Mouse (Mus musculus): ENCODE measurements around the gene Bcan. TPM values are rescaled to one million over a fixed set of nuclear protein-coding genes. Genes with fewer than 3 reads are reported as not detected.

Bcan gene
- polyA plus RNA-seq, 1 experiment from 2014 or later: not detected

DNA sequence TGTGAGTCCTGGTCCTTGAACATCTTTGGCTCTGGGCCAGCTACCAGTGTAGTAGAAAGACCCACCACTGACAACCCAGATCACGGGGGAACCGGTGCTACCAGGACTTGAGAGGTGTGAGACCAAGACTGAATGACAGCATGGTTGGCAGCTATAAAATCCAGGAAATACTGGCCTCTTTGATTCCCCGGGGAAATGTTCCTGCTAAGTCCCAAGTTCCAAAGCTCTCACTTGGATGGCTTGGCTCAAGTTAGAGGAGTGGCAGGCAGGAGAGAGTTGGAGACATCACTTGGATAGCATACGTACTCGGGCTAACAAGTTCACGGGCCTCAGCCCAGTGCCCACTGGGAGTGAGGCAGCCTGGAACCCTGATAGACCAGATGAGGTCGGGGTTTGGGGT, 56.4 kb downstream of the Bcan start:
- no peak for ATAC-seq (ENCODE audit: low FRiP score, low TSS enrichment)
- Histone ChIP-seq H3K9me3 (ENCODE audit: control insufficient read depth, low read length) (no peaks in the 10 kb centered on the region), H3K4me2 (replicated peaks; ENCODE audit: low read depth, low read length) (no peak overlapping the region), H3K4me3 (ENCODE audit: low read length) (no peak overlapping the region), H3K36me3 (ENCODE audit: control insufficient read depth, insufficient read depth, low read length) (peaks cover 40% of the 10 kb centered on the region), H3K9ac (ENCODE audit: low read depth, low read length) (no peak overlapping the region), H3K27me3 (ENCODE audit: control insufficient read depth, insufficient read depth, low read length) (no peaks in the 10 kb centered on the region), H3K4me1 (ENCODE audit: control insufficient read depth, insufficient read depth, low read length) (peaks cover 31% of the 10 kb centered on the region), H3K27ac (ENCODE audit: low read depth, low read length) (no peak overlapping the region)
- 66% methylated on average over 7 of the region's 7 CpGs for whole genome bisulfite sequencing

DNA sequence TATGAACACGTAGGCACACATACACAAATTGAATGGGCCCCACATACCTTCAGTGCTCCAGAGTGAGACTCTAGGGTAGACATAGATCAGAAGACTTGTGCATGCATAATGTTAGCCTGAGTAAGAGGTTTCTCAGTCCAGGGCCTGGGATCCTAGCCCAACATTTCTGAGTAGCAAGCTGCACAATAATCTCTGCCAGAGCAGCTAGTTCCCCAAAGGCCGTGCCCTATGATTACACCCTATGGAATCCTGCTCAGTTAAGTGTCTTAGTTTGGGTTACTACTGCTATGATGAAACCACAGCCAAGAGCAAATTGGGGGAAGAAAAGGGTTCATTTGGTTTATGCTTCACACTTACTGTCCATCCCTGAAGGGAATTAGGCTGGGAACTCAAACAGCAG, 57.6 kb downstream of the Bcan start:
- Histone ChIP-seq H3K27ac (ENCODE audit: low read depth, low read length) (no peak overlapping the region), H3K36me3 (ENCODE audit: control insufficient read depth, insufficient read depth, low read length) (peaks cover 50% of the 10 kb centered on the region), H3K9me3 (ENCODE audit: control insufficient read depth, low read length) (no peaks in the 10 kb centered on the region), H3K4me1 (ENCODE audit: control insufficient read depth, insufficient read depth, low read length) (peaks cover 20% of the 10 kb centered on the region), H3K9ac (ENCODE audit: low read depth, low read length) (no peak overlapping the region), H3K4me3 (ENCODE audit: low read length) (no peak overlapping the region), H3K4me2 (replicated peaks; ENCODE audit: low read depth, low read length) (no peak overlapping the region), H3K27me3 (ENCODE audit: control insufficient read depth, insufficient read depth, low read length) (no peaks in the 10 kb centered on the region)
- WGBS: 95% methylated on average over 2 of the region's 2 CpGs
- no peak for ATAC-seq (ENCODE audit: low FRiP score, low TSS enrichment)

DNA sequence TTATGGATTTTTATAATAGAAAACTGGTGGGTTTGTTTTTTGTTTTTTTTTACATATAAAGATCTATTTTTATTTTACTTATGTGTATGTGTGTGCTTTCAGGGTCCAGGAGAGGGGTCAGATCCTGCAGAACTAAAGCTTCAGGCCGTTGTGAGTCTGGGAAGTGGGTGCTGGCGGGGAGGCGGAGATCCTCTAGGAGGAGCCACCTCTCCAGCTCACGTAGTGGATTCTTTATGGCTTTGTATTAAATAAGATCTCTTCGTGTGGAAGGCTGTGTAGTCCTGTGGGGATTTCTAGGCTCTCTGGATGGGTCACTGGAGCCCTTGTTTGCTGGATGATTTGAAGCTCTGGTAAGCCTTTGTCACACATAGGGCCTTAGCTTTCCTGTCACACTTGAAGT, 59.4 kb downstream of the Bcan start:
- no peak overlapping the region for H3K4me3 ChIP-seq (ENCODE audit: low read length)
- no peaks in the 10 kb centered on the region for H3K27me3 ChIP-seq (ENCODE audit: control insufficient read depth, insufficient read depth, low read length)
- H3K36me3 ChIP-seq (ENCODE audit: control insufficient read depth, insufficient read depth, low read length): peaks cover 63% of the 10 kb centered on the region
- 0 out of 2 replicates have a peak, but pooled peaks cover 8% of the 10 kb centered on the region for H3K4me1 ChIP-seq (ENCODE audit: control insufficient read depth, insufficient read depth, low read length)
- no peak for ATAC-seq (ENCODE audit: low FRiP score, low TSS enrichment)
- WGBS: 65% methylated on average over 5 of the region's 5 CpGs
- H3K4me2 ChIP-seq (replicated peaks; ENCODE audit: low read depth, low read length): no peak overlapping the region
- H3K27ac ChIP-seq (ENCODE audit: low read depth, low read length): no peak overlapping the region
- no peaks in the 10 kb centered on the region for H3K9me3 ChIP-seq (ENCODE audit: control insufficient read depth, low read length)
- H3K9ac ChIP-seq (ENCODE audit: low read depth, low read length): no peak overlapping the region

Other genes starting within 250 kb of the Bcan start
- 5.3 and 5.4 TPM in 2 replicates for gene Ntrk1, start 205.1 kb downstream of the Bcan start, polyA plus RNA-seq (2014; fragmentation: Nextera tagmentation; extraction: Ambion mirVana)
- 0.95 and 0.97 TPM in 2 replicates for gene Insrr, start 203.3 kb downstream of the Bcan start, polyA plus RNA-seq (2014; fragmentation: Nextera tagmentation; extraction: Ambion mirVana)
- 25.3 and 41.0 TPM in 2 replicates for gene Pear1, start 175.9 kb downstream of the Bcan start, polyA plus RNA-seq (2014; fragmentation: Nextera tagmentation; extraction: Ambion mirVana)
- 0.22 TPM in 1 of 2 replicates, not detected in the other for gene Sh2d2a, start 153.5 kb downstream of the Bcan start, polyA plus RNA-seq (2014; fragmentation: Nextera tagmentation; extraction: Ambion mirVana)
- gene Prcc, start 114.6 kb downstream of the Bcan start, polyA plus RNA-seq (2014; fragmentation: Nextera tagmentation; extraction: Ambion mirVana): 15.6 and 16.6 TPM in 2 replicates
- 231 and 254 TPM in 2 replicates for gene Hdgf, start 93.9 kb downstream of the Bcan start, polyA plus RNA-seq (2014; fragmentation: Nextera tagmentation; extraction: Ambion mirVana)
- 76.7 and 81.0 TPM in 2 replicates for gene Mrpl24, start 80.7 kb downstream of the Bcan start, polyA plus RNA-seq (2014; fragmentation: Nextera tagmentation; extraction: Ambion mirVana)
- gene Isg20l2, start 69.9 kb downstream of the Bcan start, polyA plus RNA-seq (2014; fragmentation: Nextera tagmentation; extraction: Ambion mirVana): 34.6 and 45.5 TPM in 2 replicates
- gene Rrnad1, start 69.5 kb downstream of the Bcan start, polyA plus RNA-seq (2014; fragmentation: Nextera tagmentation; extraction: Ambion mirVana): 19.3 and 21.6 TPM in 2 replicates
- 113 and 169 TPM in 2 replicates for gene Crabp2, start 51.6 kb downstream of the Bcan start, polyA plus RNA-seq (2014; fragmentation: Nextera tagmentation; extraction: Ambion mirVana)
- gene Nes, start 29.2 kb downstream of the Bcan start, polyA plus RNA-seq (2014; fragmentation: Nextera tagmentation; extraction: Ambion mirVana): 14.8 and 26.1 TPM in 2 replicates
- not detected in 2 replicates for gene Hapln2, start 27.4 kb upstream of the Bcan start, polyA plus RNA-seq (2014; fragmentation: Nextera tagmentation; extraction: Ambion mirVana)
- 48.1 and 48.6 TPM in 2 replicates for gene Gpatch4, start 42.9 kb upstream of the Bcan start, polyA plus RNA-seq (2014; fragmentation: Nextera tagmentation; extraction: Ambion mirVana)
- gene Naxe, start 58.3 kb upstream of the Bcan start, polyA plus RNA-seq (2014; fragmentation: Nextera tagmentation; extraction: Ambion mirVana): 159 and 171 TPM in 2 replicates
- gene Ttc24, start 78.1 kb upstream of the Bcan start, polyA plus RNA-seq (2014; fragmentation: Nextera tagmentation; extraction: Ambion mirVana): not detected in 2 replicates
- gene Iqgap3, start 81.7 kb upstream of the Bcan start, polyA plus RNA-seq (2014; fragmentation: Nextera tagmentation; extraction: Ambion mirVana): 15.5 and 20.9 TPM in 2 replicates
- gene Mef2d, start 142.1 kb upstream of the Bcan start, polyA plus RNA-seq (2014; fragmentation: Nextera tagmentation; extraction: Ambion mirVana): 12.6 and 21.8 TPM in 2 replicates

Measured in kidney, embryonic 14.5 days (tissue).